Mouse (Mus musculus) lung, adult 18-20 months (tissue): ENCODE results near the gene Sparc.
"Not testable (repeated sequence)": the region's sequence is repeated elsewhere in the genome, so short reads cannot be mapped to it uniquely, and the experiment has no call there.

Experiments
- DNase-seq, 2 experiments: peaks; one replicate each; pipeline ENCODE4 v3.0.0; 2022; ENCODE audit warnings: mixed read lengths in 2 of 2

Sparc gene

DNA sequence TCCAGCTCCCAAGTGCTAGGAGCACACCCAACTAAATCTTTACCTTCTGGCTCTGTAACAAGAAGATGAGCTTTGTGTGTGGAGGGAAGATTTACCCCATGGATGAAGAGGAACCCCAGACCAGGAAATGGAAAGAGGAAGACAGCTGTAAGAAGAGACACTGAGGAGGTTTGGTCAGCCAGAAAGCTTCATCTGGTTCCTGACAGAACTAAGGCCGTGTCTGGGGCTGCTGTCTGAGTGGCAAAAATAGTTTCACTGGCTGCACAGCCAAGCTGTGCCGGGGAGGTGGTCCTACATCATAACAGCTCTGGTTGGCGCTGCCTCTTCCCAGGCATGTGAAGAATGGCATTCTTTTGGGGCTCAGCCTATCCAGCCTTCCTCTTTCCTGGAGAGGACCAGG is 10.0 kb upstream of the Sparc start:
- DNase-seq: peak in 1 of 2 experiments; percentile 43

DNA sequence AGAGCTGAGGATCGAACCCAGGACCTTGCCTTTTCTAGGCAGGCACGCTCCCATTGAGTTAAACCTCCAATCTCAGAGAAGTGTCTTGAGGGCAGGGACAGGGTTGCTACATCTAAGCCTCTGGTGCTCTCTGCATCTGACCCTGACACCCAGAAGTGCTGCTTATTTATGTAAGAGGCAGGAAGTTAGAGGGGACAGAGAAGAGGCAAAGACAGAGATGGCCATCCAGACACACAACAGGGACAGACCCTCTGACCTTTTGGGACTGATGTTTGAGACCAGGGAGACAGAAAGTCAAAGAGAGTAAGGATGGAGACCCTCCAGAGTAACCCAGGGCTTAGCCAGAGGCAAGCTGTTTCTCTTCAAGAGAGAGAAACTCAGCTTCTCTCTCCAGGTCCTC is 7.0 kb upstream of the Sparc start:
- no peak for DNase-seq

DNA sequence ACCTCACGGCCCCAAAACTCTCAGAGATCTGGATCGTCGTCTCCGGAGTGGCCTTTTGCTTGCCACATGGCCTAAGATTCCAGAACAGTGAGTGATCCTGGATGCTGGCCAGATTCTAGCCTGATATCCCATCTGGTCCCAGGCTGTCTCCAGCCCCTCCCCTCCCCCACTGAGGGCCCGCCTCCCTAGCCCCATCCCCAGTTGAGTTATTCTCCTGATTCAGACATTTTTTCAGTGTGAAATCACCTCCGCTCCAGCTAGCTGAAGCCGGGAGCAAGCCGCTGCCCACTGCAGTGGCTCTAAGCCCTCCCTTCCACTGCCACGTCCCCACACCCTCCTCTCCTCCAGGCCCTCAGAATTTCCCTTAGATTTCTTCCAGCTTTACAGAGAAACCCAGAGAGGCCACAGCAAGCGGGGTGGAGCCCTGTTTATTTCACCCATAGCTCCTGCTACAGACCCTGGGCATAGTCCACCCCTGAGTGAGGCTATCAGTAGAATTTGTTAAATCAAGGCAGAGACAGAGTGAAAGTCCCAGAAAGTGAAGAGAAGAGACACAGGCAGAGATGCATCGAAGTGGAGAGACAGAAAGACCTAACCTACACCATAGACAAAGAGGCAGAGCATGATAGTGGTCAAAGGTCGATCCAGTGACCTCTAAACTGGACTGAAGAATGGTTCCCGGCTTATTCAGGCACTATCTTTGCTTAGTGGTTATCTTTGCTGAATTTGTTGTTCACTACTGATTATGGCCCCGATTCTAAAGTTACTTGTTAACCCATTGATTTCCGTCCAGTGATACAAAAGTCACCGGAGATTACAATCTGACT is 5.4 kb upstream of the Sparc start:
- peak; percentile 76 to 82 for DNase-seq

DNA sequence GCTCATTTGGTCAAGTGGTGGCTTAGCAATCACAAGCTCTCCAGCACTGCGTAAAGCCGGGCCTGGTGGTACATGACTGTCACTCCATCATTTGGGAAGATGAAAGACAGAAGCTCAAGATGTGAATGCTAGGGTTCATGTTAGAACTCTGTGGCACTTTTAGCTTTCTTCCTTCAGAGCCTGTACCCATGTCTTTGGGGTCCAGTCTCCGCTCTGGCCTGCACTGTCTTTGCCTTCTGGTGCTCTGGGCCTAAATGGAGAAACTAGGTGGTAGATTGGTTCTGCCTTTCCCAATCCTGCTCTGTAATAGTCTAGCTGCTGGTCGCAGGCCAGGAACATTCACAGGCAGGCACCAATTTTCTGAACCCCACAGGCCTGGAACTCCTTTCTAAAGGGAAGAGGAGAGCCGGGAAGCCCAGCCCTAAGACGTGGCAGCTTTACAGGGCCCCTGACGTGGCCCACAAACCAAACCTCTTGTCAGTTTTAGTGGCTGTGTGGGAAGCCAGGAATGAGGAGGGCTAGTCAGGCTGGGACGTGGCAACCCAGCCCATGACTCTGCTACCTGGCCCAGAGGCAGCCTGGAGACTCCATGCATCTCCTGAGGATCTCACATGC is 1.9 kb upstream of the Sparc start:
- no peak for DNase-seq

DNA sequence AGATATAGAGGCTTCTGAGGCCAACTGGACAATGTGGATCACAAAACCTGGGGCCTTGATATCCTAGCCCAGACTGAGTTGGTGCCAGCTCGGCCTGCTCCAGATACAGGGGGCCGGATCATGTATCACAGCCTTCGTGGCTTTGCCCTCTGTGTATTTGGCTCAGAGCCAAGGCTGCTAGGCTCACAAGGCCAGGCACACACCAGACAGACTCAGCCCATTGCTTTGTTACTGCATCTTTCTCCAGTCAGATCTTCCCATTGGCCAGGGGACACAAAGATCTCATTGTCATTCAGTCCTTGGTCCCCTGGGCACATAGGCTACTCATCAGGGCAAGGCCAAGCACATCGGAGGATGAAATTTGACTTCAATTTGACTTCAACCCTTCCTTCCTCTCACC is 773 bp upstream of the Sparc start:
- DNase-seq: no peak

DNA sequence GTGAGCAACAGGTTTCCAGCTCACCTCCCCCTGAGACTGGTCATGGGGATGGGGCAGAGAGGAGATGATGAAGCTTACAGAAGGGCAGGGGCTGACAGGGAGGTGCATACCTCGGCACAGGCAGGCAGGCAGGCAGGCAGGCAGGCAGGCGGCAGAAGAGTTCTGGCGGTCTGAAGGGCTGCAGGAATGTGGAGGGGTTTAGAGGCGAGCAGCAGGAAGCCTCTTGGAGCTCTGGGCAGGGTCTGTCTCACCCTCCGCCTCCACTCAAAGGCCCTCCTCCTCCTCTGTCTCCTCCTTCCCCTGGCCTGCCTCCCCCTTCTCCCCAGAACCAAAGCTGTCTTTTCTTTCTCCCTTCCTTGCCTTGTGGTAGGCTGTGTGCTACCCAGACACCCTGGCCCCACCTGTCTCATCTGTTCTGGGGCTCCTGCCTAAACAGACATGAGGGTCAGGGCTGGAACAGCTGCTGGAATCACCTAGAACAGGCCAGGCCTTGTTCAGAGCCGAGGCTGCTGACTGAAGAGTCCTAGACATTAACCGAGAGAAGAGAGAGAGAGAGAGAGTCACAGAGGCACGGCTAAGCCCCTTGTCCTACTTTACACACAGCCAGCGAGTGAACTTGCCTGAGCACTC is 3.2 kb downstream of the Sparc start:
- DNase-seq: peak; percentile 80 to 81

DNA sequence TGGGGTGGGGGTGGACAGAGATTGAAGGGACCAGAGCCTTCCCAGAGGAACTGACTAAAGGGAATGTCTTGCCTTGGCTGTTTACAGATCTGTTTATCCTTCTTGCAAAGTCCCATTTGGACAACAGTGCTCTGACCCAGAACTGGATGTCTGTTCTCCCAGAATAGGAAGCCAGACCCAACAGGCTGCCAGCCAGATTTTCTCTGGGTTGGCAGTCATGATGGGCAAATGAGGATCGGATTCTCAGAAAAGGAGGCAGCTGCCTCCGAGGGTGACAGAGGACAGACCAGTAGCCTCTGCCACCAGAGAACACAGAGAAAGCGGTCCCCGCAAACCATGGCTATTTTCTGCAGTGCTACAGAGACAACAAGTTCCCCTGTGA is 3.7 kb downstream of the Sparc start:
- peak; percentile 43 to 67 for DNase-seq

DNA sequence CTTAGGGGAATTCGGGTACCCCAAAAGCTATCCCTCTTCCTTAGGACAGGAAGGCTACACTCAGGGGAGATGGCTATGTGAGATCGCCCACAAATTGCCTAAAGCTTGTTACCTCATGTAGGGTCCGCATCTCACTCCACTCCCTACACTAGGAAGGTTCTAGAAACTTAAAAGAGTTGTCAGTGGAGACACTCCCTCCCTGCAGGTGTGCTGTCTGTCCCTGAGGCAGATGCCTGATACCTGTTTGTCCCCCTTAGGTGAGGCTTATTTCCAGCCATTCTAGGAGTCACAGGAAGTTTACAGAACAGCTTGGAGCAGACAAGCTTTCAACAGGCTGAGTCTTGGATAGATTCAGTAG is 4.3 kb downstream of the Sparc start:
- no peak for DNase-seq

DNA sequence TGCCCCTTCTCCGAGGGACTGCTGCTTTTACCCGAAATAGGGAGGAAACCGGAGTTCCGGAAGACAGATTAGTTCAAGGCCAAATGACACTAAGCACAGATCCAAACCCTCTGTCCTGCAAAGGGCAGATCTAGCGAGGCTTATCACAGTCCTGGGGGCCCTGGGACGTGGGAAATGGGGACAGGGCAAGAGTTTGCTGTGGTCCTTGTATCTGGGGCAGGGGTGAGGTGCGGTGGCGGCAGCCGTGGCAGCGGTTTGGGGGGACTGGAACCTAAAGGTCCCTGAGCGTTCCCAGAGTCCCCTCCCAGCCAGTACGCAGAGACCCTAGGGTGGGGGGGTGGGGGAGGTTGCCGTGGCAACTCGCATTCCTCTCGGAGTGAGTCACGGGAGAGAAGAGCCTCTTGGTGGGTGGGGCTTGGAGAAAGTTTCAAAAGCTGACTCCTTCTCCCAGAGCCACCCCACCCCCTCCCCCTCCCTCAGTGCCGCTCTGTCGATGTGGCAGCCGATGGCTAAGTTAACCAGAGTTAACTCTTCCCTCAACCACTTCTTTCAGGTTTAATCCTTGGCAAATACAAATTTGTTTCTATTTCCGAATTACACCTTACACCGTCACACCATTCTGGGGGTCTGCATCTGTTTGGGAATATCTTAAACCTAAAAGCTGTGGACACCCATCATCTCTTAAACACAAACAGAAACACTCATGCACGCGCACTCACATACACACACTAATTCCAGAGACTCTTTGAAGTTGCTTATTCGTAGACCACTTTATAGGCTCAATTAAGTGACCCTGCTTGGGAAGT is 4.9 kb downstream of the Sparc start:
- peak; percentile 78 to 86 for DNase-seq

DNA sequence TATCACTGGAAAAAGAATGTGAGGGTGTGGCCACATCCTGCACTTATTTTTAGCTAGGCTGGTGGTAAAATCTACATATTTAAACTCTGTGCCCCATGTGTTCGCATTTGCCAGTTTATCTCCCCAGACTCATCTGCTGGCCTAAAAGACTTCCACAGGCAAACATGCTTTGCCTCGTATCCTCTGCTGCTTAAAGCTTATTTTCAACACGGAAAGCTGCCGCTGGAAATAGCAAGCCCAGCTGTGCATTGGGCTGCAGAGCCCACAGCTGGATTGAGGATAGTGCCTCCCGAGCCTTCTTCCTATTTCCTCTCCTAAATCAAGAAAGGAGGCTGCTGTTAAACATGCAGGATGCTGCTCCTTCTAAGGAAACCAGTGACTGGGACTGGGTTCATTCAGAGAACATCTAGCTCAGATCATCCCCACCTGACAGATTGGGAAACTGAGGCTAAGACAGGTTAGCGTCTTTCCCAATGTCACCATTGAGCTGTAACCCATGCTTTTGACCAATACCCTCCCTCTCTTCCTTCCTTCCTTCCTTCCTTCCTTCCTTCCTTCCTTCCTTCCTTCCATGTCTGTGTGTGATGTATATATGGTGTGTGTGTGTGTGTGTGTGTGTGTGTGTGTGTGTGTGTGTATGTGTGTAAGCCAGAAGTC is 6.2 kb downstream of the Sparc start:
- DNase-seq: no peak

DNA sequence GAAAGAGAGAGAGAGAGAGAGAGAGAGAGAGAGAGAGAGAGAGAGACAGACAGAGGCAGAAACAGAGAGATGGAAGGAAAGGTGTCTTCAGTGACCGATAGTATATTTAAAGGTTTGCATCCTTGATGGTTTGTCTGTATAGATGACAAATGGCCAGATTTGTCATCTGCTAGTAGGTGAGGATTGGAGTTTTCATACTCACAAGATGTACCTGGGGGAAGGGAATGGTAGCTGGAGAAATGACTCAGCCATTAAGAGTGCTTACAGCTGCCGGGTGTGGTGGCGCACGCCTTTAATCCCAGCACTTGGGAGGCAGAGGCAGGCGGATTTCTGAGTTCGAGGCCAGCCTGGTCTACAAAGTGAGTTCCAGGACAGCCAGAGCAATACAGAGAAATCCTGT is 7.3 kb downstream of the Sparc start:
- not testable (repeated sequence) for DNase-seq

DNA sequence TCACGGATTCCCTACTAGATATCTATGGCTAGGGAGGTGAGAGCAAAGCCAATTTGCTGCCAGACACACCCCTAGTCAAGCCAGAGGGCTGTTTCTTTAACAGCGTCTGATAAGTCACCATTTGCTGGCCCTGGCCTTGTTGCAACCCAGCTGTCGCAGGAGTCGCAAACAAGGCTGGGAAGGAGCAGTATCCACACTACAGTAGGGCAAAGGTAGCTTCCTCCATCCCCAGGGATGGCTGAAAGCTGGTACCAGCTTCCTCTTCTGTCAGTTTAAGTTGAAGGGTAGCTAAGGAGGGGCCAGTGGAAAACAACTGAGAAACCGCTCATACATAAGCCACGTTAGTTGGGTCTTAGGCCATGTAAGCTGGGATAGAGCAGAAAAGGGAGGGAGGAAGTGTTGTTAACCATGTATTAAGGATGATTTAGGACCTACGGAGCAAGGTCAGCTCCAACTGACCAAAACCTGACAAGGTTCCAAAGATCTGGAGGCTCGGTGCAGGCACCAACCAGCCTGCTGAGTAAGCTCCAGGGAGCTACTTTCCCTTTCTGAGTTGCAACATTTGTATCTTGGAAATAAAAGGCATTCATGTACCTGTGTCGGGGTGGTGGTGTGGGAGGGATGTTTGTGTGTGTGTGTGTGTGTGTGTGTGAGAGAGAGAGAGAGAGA is 7.8 kb downstream of the Sparc start:
- peak in 1 of 2 experiments; percentile 42 for DNase-seq

DNA sequence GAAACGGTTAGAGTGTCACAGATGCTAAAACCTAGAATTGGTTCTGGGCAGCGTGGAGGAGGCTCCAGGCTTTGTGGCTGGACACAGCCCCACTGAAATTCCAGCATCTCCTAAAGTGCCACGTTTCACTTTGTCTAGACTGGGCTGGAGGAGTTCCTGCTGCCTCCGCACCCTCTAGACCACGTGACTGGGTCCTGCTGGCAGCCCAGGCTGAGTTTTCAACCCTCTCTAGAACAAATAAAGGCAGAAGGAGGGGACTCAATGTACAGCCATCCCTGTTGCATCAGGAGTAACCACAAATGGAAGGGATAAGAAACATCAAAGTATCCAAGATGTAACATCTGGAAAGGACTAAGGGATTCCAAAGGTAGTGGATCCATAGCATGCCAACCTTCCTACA is 8.7 kb downstream of the Sparc start:
- DNase-seq: peak; percentile 78 to 85

DNA sequence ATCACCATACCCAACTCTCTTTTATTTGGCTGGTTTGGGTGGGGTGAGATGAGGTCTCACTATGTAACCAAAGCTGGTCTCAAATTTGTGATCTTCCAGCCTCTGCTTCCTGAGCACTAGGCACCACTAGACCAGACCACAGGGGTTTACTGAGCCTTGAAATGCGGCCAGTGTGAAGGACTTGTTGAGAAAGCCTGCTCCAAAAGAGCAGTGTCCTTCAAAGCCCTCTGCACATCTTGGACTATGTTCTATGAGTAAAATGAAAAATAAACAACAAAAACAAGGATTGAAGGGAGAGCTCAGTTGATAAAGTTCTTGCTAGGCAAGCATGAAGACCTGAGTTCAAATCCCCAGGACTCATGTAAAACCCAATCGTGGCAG is 9.6 kb downstream of the Sparc start:
- no peak for DNase-seq

DNA sequence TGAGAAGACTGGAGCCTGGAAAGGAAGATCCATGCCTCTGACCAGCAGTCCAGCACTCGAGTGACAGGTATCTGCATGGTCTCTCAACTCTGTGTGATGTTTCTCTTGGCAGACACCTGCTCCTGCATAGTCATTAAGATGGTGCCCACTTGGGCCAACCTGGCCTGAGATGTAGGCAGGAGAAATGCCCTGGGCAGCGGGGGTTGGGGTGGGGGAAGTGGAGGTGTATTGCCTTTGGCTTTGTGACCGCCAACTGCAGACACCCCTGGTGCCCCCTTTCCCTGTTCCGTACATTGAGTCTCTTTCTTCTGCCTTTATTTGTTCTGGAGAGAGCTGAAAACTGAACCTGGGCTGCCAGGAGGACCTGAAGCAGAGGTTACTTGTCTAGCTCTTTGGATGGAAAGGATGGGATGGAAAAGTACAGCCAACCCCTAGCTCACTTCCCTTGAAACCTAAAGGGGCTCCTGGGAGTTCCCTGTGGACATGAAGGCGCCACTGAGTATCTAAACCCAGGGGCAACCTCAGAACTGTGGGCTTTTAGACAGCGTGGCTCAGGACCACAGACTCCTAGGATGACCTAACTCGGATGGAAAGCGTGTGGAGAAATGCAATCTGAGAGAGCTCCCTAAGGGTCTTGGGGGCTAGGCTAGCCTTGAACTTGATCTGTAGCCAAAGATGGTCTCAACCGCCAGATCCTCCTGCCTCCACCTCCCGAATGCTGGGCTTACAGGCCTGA is 10.1 kb downstream of the Sparc start:
- DNase-seq: no peak

DNA sequence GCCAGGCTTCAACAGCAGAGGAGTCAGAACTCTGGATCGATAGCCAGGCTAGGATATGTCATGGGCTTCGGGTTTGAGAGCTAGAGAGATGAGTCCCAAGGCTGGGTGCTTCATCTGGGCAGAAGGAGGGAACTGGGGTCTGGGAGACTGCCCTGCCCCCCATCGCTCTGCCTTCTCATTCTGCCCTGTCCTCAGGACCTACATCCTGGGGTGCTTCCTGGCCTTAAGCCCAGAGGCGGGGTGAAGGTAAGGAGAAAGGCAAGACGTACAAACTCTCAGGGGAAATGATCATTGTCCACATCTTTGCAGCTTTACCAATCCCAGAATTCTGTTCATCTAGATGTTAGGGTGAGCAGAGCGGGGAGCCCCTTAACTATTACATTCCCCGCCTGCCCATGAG is 10.9 kb downstream of the Sparc start:
- DNase-seq: no peak

DNA sequence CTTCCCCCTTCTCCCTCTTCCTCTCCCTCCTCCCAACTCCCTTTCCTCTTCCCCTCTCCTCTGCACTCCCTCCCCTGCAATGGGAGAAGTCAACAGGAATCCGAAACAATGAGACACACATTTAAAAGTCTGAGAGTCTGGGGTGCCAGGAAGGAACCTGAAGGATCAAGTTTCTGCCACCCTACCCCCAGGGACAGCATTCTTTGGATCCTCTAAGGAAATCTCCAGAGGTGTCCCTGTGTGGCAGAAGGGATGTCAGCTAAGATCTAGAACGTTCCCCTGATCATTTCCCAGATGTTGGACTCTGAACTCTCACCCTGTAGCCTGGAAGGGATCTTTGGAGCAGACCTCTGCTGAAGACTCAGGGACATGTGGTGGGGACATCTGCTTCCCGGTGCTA is 12.5 kb downstream of the Sparc start:
- no peak for DNase-seq

DNA sequence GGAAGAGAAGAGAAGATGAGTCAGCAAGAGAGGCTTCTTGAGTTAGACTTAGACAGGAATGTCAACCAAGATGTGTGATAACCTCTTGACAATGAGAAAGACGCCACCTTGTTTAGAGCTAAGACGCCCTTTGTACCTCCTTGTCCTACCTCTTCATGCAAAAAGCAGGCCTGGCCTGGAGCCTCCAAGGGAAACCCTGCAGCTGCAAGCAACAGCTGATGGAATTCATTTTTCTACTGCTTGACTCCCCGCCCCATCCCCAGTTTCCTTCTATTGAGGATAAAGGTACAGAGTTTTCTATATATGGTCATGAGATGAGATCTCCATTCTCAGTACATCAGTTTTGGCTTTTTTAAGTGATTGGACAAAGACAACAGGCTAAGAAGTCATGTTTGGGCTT is 13.0 kb downstream of the Sparc start:
- no peak for DNase-seq

DNA sequence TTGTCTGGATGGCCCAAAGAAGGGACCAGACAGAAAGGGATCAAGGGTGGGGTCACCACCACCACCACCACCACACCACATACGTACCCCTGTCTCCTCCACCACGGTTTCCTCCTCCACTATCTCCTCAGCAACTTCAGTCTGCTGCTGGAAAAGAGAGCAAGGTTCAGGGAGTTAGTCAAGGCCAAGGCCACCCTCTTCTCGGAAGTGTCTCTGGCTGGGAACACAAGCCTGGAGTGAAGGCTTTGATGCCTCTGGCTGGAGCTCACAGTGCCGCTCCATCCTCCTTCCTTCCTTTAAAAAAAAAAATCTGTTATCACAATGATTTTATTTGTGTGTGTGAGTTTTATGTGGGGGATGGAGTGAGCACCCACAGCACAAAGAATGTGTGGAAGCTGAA is 15.8 kb downstream of the Sparc start:
- no peak for DNase-seq

DNA sequence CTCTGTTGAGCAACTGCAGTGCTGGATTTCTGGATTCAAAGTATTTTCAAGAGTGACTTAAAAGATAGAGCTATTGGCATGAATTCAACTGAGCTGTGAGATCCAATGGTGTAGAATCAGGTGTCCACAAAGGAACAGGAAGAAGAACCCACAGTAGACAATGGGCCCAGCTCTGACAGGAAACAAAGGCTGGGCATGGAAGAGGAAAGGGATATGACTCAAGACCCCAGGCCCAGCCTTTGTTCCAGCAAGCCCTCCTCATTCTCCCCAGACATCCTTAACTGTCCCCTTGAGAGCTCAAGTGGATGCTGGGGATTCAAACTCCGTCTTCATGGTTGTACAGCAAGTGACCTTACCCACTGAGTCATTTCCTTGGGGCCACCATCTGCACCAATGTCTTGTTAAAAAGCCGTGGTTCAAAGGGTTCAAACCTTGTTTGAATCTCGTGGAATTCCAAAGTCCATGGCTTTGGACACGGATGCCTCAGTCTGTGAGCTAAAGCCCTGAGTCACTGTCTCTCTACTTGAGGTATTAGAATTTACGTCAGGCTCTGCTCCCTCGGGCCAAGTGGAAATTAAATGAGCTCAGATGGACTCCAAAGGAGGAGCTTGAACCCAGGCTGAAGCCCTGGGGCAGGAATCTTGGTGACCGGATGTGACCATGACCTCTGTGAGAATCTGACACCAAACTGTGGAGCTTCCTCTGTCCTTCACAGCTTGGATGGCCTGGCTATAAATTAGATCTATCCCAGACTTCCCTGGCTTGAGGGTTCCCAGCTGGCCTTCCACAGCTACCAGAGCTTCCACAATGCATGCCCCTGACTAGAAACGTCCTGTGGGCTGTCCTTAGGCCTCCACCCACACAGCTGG is 17.1 kb downstream of the Sparc start:
- DNase-seq: peak; percentile 34 to 47
